Mouse (Mus musculus) hematopoietic stem cell, adult 5-6 weeks (primary cell): ENCODE results near the gene Rapgef5. TPM values are rescaled to one million over a fixed set of nuclear protein-coding genes. Genes with fewer than 3 reads are reported as not detected.

Experiments
- ATAC-seq, 2 experiments: fragments of 125-278 bp in 1 of 2; replicated peaks in 1 of 2; 2 replicates each; pipeline ENCODE4 v1.8.0; 2016 to 2017; ENCODE audit warnings: inconsistent platforms in 2 of 2, mild to moderate bottlenecking in 2 of 2, moderate number of reproducible peaks in 2 of 2, low read depth in 1 of 2, moderate TSS enrichment in 1 of 2; ENCODE audit not compliant: low FRiP score in 2 of 2, poor library complexity in 2 of 2, severe bottlenecking in 2 of 2, insufficient read depth in 1 of 2, low TSS enrichment in 1 of 2
- total RNA-seq: library from RNA; stranded (forward); fragments of 172-1452, 232-1000 nt; gene quantifications from 2 replicates; pipeline ENCODE4 v1.2.3, GENCODE M21; 2017

Rapgef5 gene
- total RNA-seq, 1 experiment from 2014 or later, result 5.2 TPM

DNA sequence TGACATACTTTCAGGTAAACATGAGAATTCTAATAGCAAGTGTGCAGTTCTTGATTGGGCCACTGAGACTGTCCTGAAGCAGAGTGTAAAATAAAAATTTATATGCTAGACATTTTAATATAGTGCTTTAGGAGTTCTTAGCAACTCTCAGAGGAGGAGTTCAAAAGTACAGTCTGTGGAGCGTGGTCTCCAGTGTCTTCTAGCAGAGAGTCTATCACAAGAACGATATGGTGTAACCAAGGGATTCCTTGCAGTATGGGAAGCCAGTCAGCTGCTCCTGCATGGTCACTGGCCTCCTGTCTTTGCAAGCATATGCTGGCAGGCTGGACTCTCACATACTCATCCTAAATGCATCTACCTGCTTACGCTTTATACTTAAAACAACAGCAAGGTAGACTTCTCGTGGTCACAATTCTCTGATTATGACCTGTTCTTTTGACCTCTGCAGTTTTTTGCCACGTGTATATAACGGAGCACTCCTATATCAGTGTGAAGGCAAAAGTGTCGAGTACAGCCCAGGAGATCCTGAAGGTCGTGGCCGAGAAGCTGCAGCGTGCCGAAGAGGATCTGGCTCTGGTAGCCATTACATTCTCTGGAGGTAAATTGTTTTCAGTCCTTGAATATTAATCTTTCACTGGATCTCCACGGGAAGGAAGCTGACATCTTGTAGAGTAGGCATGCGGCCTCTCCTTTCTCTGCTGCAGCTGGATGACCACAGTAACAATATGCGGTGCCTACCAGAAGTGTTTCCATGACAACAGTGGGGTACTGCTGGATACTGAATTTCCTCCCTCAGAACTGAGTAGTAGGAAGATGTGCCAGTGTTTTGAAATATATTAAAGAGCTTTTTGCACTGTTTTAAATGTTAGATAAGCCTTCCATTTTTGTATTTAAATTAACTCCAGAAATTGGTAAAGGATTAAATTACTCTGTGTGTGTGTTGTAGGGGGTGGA lies 204.8 kb downstream of the Rapgef5 start:
- peak; percentile 93 to 96 for ATAC-seq

DNA sequence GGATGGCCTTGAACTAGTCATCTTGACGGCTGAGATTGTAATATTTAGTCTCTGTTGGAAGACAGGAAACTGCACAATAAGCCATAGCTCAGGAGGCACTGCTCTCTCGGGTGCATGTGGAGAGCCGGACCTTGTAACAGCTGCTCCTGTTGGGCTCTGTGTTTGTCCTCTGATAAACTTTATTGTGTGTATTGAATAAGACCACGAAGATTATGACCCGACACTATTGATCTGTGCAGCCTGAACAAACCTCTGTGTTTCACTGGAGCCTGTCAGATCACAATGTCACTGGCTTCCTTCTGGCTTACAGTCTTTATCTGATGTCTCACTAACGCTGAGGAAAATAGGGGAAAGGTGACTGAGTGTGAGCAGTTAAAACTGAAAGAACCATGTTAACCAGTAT lies 205.5 kb downstream of the Rapgef5 start:
- ATAC-seq, result no peak; a peak in 1 of 4 replicates

DNA sequence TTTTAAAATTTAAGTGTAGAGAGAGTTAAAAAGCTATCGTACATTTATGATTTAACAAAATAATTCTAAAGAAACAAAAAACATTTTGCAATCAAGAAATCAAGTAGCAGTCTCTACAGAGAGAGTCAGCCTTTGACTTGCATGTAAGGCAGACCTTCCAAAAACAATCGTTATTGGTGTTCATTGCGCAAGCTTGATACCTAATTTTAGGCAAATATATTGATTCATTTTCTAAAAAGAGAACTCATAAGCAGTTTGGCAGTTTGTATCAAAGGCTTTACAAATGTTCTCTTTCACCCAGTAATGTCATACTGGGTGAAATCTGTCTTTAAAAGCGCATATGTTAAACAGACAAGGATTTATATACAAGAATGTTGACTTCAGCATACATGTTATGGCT lies 208.7 kb downstream of the Rapgef5 start:
- no peak for ATAC-seq

DNA sequence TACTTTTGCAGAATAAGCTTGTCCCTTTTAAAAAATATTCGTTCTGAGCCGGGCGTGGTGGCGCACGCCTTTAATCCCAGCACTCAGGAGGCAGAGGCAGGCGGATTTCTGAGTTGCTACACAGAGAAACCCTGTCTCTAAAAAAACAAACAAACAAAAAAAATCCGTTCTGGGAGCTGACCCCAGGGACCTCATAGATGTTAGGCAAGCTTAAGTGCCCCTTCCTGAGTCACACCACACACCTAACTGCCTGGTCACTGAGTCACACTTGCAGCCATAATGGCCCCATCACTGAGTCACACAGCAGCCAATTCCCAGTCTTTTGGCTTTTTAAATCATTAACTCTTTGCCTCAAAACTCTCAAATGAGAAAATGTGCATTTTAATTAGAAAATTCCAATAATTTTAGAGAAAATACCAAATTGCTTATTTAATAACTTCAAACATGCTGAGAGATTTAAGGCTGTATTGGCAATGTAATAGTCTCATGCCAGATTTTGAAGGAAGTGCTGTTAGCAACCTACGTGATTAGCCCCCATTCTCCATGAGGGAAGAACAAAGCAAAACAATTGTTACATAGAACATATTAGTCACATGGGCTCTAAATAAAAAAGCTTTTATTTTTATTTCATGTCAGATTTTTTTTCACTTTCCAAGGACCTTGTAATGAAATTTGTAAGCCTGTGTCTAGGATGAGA lies 211.3 kb downstream of the Rapgef5 start:
- ATAC-seq, result no peak

GRCm38 (mm10) chr12:117728178-117728611 lies 211.9 kb downstream of the Rapgef5 start:
- ATAC-seq, result peak; percentile 49 to 59; a peak in 3 of 4 replicates

DNA sequence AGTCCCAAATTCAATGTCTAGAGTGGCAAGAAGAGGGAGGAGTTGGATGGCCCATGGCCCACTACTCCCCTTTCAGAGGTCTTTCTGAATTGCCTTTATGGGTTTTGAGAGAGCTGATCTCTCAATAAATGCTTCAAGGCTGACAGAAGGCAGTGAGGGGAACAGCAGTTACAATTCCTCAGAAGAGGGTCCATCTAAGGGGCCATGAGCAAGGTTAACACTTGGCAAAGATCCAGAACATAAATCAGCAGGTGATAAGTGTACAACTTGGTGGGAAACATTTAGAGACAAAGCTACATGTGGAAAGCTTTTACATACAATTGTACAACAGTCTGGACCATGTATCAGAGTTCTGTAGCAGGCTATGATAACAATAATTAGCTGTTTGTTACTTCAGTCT lies 217.3 kb downstream of the Rapgef5 start:
- ATAC-seq, result no peak

DNA sequence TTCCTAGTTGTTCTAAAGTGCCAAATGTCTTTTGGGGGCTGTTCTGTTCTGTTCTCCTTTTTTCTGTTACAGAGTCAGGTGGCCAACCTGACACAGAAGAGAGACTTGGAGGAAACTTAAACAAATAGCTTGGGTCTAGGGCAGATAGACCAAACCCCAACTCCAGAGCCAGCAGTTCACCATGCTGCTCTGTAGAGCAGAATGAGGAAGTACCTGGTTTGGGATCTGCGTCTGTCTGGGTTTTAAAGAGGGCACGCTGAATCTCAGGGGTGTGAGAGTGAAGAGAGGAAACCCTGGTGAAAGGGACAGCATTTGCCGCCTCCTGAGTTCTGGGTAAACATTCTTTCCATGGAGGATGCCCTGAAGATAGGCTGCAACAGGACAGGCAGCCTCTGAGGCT lies 219.9 kb downstream of the Rapgef5 start:
- peak; percentile 92 to 95 for ATAC-seq

DNA sequence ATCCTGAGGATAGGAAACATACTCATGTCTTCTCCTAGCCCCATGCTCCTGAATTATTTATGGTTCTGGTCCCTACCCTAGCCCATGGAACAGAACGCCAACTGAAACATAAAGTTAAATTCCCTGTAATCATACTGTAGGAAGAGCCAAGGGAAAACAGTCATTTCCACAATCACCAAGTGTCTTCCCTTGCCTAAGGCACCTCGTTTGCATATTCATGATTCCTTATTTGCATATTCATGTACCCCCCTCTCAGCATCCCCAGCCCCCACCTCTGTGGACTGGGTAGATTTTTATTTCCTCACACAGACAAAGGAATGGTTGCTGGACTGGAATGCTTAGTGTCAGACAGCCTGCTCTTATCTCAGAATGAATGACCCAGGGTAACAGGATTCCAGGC lies 220.6 kb downstream of the Rapgef5 start:
- no peak for ATAC-seq

DNA sequence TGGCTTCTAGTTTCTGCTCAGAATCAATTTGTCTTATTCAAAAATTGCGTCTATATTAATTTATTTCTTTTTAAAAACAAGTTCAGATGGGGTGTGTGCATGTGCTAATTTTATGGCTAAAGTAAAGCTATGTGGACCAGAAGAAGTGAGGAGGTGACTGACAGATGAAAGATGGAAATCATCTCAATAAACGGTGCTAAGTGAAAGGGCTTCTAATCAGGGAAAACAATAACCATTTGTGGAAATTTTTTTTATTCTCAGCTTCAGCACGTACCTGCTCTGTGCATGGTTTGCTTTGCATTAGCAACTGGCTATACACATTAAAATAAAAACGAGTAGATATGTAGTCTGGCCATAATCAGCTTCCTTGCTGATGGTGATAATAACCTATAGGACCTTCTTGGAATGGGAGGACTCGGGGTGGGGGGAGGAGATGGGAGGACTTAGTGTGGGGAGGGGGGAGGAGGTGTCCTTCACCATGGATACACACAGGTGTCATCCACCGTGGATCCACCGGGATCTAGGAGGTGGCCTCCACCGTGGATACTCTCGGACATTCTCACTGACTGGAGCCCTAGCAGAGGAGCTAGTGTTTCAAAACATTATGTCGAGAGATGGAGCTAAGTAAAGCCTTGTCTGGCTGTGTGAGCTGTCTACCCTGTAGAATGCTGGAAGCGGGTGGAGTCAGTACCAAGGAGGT lies 221.2 kb downstream of the Rapgef5 start:
- ATAC-seq, result no peak

DNA sequence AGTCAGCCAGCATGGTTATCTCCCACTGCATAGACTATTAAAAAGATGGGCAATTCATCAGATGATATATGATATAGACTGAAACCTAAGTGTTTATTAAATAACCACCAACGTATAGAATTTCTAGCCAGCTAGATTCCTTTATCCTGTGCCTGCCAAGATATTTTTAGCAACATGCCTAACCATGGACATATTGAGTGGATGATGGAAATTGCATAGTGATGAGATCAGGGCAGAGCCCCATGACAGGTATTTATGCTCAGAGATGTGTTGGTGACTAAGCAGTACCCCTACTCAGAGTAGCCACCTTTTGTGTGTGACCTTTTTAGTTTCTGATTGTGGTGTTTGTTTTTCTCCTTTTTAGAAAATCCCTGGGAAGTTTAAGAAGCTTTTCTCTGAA lies 226.2 kb downstream of the Rapgef5 start:
- ATAC-seq, result no peak

DNA sequence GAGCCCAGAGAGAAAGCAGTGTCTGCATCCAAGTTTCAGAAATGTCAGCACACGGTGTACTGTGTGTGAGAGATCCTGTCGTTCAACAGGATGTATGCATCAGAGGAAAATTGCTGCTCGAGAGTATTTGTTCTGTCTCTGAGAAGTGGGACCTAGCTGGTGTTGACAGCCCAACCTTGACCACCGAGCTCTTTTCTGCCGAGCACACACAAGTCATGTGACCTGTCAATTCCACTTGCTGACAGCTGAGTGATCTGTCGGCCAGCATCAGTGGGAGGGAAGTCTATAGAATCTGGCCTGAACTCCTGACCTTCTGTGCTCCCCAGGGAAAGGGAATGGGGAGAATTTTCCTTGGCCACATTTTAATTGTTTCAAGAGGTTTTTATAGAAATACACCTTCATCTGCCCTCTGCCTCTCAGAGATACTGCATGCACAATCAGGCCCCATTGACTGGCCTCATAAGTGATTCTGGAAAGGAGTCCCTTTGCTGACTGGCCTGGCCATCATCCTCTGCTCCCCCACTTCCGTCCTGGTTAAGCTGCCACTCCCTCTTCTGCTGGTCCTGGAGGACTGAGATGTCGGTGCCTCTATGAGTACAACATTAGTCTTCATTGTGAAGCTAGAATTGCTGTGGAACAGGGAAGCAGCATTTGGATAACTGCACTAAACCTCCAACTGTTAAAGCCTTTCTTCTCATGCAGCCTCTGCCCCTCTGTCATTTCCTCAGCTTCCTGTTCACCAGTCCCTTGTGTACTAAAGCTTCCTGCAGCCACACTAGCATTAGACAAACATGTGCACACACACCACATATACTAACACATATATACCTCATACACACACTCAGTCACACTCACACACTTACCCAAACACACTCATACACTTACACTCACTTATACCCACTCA lies 228.6 kb downstream of the Rapgef5 start:
- ATAC-seq, result peak; percentile 55 to 61

DNA sequence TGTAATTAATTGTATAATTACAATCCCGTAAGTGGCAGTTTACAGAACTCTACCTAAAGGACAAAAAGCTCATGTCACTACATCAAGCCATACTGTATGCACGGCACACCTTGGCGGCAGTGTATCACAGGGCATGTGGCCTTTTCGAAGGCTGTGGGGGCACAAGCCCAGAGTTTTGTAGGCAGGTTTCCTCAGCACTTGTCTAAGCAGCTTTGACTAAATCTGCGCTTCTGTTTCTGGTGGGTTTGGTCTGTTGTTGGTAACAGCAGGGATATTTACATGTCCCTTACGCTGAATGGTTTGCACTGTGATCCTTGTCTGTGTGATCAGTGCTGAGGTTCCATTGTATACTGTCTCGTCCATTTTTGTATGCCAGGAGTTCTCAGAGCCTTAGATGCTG lies 230.3 kb downstream of the Rapgef5 start:
- ATAC-seq, result no peak

DNA sequence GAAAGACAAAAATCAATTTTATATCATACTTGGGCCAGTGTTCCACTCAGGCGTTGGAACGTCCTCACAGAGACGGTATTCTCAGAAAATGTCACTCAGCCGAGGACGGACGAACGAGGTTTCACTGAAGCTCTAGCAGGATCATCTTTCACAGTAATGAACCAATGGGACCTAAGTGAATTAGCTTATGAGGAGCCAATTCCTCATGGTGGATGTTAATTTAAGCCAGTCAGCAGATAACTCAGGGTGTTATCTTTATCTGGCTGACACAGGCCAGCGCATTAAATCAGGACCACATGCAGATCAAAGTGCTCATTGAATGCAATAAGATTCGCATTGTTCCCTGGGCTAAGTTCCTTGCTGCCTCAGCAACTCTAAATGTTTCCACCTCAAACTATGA lies 234.8 kb downstream of the Rapgef5 start:
- ATAC-seq, result no peak

DNA sequence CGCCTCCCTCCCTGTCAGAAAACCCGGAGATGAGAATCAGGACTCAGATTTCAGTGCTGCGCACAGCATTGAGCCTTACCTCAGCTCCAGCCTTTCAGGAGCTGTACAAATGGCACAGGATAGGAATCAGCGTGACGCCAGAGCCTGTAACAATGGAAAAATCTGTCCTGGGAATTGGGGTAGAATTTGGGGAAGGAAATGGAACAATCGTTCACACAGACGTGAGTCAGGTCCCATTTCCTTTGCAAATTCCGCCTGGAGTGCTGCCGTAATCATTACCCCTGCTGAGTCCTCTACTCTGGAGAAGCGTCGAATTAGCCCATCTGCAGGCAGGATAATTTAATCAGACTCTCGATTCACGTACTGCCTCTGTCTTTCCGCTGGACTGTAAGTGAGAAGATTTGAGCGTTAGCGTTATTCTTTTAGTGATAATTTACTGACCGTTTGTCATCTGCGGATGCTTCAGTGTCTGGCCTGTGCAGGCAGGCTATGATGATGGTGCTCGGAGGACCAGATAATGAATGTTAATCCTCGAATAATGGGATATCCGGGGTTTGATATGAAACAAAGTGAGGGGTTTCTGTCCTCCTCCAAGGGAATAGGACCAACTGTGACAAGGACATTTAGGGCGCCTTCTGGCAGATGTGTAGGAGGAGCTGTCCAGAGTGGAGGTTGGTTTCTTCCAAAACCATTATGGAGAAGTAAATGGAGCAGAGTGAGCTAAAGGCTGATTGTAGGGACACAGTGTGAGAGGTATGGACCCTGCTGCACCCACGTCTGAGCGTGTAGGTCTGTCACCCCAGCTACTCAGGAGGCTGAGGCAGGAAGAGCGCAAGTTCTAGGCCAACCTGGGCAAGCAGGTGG lies 235.5 kb downstream of the Rapgef5 start:
- no peak for ATAC-seq

DNA sequence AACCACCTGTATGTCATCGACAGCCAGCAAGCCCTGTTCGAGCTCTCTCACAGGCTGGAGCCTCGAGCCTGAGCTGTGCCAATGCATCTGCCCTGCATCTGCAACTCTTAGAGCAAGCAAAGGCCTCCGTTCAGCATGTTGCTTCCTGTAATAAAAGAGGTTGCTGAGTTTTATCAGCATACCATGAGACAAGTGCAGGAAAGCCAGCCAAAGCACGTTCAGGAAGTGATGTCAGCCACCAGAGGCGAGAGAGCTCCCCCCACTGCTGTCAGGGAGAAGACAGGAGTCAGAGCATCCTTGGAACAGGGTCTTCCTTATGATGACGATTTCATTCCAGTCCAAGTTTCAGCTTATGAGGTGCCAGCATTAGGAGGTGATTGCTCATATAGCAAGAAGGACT lies 239.7 kb downstream of the Rapgef5 start:
- ATAC-seq, result peak; percentile 55 to 75; a peak in 3 of 4 replicates

DNA sequence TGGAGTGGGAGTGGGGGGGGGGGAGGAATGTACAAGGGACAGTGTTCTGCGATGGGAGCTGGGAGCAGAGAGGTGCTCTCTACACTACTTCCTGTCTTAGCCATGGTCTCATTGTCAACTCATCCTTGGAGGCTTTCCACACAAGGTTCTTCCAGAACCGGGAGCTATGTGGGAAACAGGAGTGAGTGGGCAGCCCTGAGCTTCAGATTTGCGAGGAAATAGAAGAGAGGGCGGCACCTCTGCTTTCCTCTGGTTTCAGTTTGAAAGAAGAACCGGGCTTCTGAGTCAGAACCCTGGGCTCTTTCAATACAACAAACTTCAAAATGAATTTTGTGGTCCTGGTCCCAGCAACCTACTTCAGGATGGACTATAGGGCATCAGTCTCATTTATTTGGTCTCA lies 244.1 kb downstream of the Rapgef5 start:
- no peak for ATAC-seq
